Mouse (Mus musculus) embryonic facial prominence, embryonic 14.5 days (tissue): Measurements from ENCODE around the gene Kdm1a. TPM values are rescaled to one million over a fixed set of nuclear protein-coding genes. Genes with fewer than 3 reads are reported as not detected.

Experiments used
- ATAC-seq: fragments of 200-750 bp; cut with Nextera tagmentation; 2 replicates; pipeline ENCODE4 v1.8.0; 2017; ENCODE audit warnings: low read depth, moderate number of reproducible peaks, moderate TSS enrichment
- DNase-seq: peaks from one replicate; pipeline ENCODE4 v3.0.0-alpha.2; 2015; ENCODE audit warnings: low spot score
- H3K27ac ChIP-seq: fragments of 300-500 bp; sonication (generic); replicated peaks from 2 replicates; pipeline ENCODE4 v1.5.1; 2014; ENCODE audit warnings: low read depth, mild to moderate bottlenecking, low read length, moderate library complexity
- H3K27me3 ChIP-seq: fragments of 300-500 bp; sonication (generic); replicated peaks from 2 replicates; pipeline ENCODE4 v1.6.1; 2014; ENCODE audit warnings: low read length; ENCODE audit not compliant: control insufficient read depth, insufficient read depth
- H3K36me3 ChIP-seq: fragments of 300-500 bp; sonication (generic); 2 replicates; pipeline ENCODE4 v1.6.1; 2014; ENCODE audit warnings: low read length, mixed read lengths; ENCODE audit not compliant: control insufficient read depth, insufficient read depth
- H3K4me1 ChIP-seq: fragments of 300-500 bp; sonication (generic); 2 replicates; pipeline ENCODE4 v1.6.1; 2014; ENCODE audit warnings: antibody characterized with exemption, low read length; ENCODE audit not compliant: control insufficient read depth, insufficient read depth
- H3K4me2 ChIP-seq: fragments of 300-500 bp; sonication (generic); 2 replicates; pipeline ENCODE4 v1.6.1; 2014; ENCODE audit warnings: low read depth, mild to moderate bottlenecking, low read length, moderate library complexity, mixed read lengths
- H3K4me3 ChIP-seq: fragments of 300-500 bp; sonication (generic); 2 replicates; pipeline ENCODE4 v1.5.1; 2014; ENCODE audit warnings: low read depth, mild to moderate bottlenecking, low read length
- H3K9ac ChIP-seq: fragments of 300-500 bp; sonication (generic); 2 replicates; pipeline ENCODE4 v1.6.1; 2014; ENCODE audit warnings: low read depth, mild to moderate bottlenecking, low read length, moderate library complexity, mixed read lengths
- H3K9me3 ChIP-seq: fragments of 300-500 bp; sonication (generic); 2 replicates; pipeline ENCODE4 v1.6.1; 2016; ENCODE audit warnings: low read length; ENCODE audit not compliant: control insufficient read depth
- WGBS: fragments of 180-500 bp; shearing (Covaris S2); extraction: QIAGEN DNeasy Blood & Tissue Kit; methylation state at CpG from one replicate; pipeline ENCODE4 v1.1.7; 2014; 5-methylcytosine and 5-hydroxymethylcytosine counted together
- polyA plus RNA-seq: library from polyadenylated mRNA; unstranded; fragments of >200 nt; fragmentation: Nextera tagmentation; extraction: Ambion mirVana; gene quantifications from 2 replicates; pipeline ENCODE4 v1.2.1, GENCODE M21; 2014

The Kdm1a gene
- polyA plus RNA-seq, 1 experiment from 2014 or later: 48.6 TPM

DNA sequence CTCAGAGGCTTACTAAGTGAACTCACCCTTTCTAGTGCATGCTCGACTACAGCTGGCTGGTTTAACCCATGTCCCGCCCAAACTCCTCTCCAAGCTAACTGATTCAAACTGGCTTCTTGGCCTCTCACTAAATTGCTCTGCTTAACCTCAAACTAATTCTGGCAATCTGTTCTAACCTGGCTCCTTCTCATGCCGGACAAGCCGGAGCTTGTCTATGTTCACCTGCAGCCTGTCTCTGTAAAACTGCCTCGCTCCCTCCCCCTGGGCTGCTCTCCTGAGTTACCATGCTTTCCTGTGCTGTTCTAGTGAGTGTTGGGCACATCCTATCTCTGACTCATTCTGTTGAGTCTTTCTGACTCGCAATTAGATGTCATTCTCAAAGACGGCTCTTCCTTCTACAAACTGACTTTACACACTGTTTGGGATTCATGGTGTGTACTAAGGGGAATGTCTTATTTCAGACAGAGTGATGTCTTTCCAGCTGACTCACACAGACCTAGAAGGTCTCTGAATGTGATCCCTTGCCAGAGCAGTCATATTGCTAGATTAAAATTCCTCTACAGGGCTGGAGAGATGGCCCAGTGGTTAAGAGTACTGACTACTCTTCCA, 4.2 kb downstream of the Kdm1a start:
- Histone ChIP-seq H3K4me1 (peaks cover 9% of the 10 kb centered on the region), H3K9ac (no peak overlapping the region), H3K9me3 (no peaks in the 10 kb centered on the region), H3K4me2 (no peak overlapping the region), H3K36me3 (0 out of 2 replicates have a peak, but pooled peaks cover 3% of the 10 kb centered on the region), H3K27ac (no peak overlapping the region), H3K4me3 (no peak overlapping the region), H3K27me3 (no peaks in the 10 kb centered on the region)
- ATAC-seq (no peak), DNase-seq (no peak)
- WGBS: 85% methylated on average over 7 of the region's 7 CpGs

DNA sequence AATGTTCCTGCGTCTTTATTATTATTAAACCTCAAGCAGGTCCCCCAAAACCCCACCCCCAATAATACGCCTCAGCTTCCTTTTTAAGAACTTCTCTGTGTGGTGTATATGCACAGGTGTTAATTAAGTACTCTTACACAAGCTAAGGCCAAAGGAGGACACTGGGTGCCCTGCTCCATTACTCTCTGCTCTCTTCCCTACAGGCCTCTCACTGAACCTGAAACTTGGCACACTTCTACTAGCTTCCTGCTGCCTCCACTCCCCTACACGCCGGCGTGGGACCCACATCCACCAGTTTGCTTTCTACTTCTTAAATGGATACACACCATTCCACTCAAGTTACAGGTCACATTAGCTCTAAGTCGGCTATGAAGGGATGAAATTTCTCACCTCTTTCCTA, 7.3 kb downstream of the Kdm1a start:
- Histone ChIP-seq H3K9ac (no peak overlapping the region), H3K4me1 (no peaks in the 10 kb centered on the region), H3K27ac (no peak overlapping the region), H3K9me3 (no peaks in the 10 kb centered on the region), H3K4me3 (no peak overlapping the region), H3K27me3 (no peaks in the 10 kb centered on the region), H3K36me3 (peaks cover 23% of the 10 kb centered on the region), H3K4me2 (no peak overlapping the region)
- WGBS: 67% methylated on average over 6 of the region's 6 CpGs
- ATAC-seq (peak; percentile 41; the same call in 1 of the 2 replicates), DNase-seq (no peak)

DNA sequence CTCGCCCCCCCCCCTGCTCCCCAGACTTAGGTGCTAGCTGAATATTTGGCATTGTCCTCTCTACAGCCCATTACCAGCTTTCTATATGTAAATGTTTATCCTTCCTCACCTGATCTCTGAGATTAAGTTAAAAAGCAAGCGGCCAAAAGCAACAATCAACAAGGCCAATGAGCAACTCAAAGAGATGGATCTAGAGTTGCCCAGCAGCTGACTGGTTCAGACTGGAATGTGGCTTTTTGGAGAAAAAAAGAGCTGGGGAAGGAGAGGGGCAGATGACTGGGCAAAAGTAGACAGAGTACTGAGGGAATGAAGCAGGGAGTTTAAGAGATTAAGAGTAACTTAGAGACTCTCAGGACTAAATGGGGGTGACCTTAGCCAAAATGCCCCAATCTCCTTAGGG, 8.5 kb downstream of the Kdm1a start:
- Histone ChIP-seq H3K9me3 (no peaks in the 10 kb centered on the region), H3K9ac (no peak overlapping the region), H3K4me2 (no peak overlapping the region), H3K27ac (no peak overlapping the region), H3K27me3 (no peaks in the 10 kb centered on the region), H3K4me1 (no peaks in the 10 kb centered on the region), H3K4me3 (no peak overlapping the region), H3K36me3 (peaks cover 24% of the 10 kb centered on the region)
- 88% methylated on average over 2 of the region's 2 CpGs for WGBS
- no peak for ATAC-seq
- no peak for DNase-seq

DNA sequence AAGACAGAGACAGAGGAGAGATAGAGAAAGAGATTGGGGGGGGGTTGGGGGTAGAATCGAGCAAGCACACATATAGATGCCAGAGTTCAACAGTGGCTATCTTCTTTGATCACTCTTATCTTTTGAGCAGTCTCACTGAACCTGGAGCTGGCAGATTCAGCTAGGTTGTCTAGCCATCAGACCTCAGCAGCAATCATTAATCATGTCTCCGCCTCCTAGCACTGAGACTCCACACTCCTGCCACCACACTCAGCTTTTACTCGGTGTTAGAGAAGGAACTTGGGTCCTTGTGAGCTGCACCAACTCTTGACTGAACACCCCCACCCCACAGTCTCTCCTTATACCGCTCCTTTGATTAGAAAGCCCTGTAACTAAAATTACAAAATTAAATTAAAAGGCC, 10.4 kb downstream of the Kdm1a start:
- Histone ChIP-seq H3K9me3 (no peaks in the 10 kb centered on the region), H3K27ac (no peak overlapping the region), H3K4me3 (no peak overlapping the region), H3K4me1 (no peaks in the 10 kb centered on the region), H3K9ac (no peak overlapping the region), H3K4me2 (no peak overlapping the region), H3K27me3 (no peaks in the 10 kb centered on the region), H3K36me3 (peaks cover 24% of the 10 kb centered on the region)
- ATAC-seq (no peak), DNase-seq (no peak)
- 68% methylated on average over 4 of the region's 4 CpGs for WGBS

DNA sequence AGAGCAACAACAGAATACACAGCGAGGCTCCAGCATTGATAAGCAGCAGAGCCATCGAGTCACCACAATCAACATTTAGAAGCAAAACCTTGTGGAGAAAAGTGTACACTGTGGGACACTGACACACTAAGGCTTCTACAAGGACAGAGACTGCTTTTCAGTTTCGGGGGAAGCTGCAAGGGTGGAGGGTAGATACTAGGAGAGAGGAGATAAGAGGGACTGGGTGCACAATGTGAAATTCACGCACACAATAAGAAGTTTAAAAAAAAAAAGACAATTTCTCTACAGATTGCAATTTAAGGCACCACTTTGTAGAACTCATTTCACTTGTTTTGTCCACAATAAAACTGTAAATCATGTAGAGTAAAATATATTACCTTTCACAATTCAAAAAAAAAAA, 14.5 kb downstream of the Kdm1a start:
- Histone ChIP-seq H3K27ac (no peak overlapping the region), H3K4me3 (no peak overlapping the region), H3K9me3 (no peaks in the 10 kb centered on the region), H3K27me3 (no peaks in the 10 kb centered on the region), H3K36me3 (peaks cover 24% of the 10 kb centered on the region), H3K9ac (no peak overlapping the region), H3K4me1 (no peaks in the 10 kb centered on the region), H3K4me2 (no peak overlapping the region)
- 91% methylated on average over 4 of the region's 4 CpGs for WGBS
- DNase-seq (no peak), ATAC-seq (no peak)

DNA sequence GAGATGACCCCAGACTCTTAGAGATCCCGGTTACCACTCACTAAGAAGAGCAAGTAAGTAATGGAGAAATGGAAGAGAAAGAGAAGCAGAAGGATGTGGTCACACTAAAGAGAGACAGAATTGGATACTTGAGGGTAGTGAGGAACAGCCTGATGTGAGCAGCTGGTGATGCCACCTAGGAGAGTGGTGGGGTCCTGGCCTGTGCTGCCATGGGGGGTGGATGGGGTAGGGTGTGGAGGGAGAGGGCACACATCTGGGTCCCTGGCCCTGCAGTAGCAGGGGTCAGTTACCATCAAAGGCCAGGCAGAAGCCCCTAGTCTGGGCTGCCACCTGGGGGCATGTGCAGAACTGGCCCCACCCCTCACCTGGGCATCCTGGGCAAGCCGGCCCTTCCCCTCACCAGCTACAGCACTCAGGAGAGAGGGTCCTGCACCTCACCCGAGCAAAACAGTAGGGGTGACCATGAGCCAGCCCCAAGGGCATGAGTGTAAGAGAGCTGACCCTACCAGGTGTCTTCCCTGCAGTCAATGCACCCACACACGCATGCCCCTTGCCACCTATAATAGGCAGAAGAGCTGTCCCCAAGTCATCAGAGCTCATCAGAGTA, 15.2 kb downstream of the Kdm1a start:
- ATAC-seq (no peak), DNase-seq (no peak)
- no peaks in the 10 kb centered on the region for H3K27me3 ChIP-seq
- no peak overlapping the region for H3K9ac ChIP-seq
- no peak overlapping the region for H3K4me2 ChIP-seq
- no peaks in the 10 kb centered on the region for H3K9me3 ChIP-seq
- H3K4me3 ChIP-seq: no peak overlapping the region
- H3K27ac ChIP-seq: no peak overlapping the region
- peaks cover 20% of the 10 kb centered on the region for H3K36me3 ChIP-seq
- no peaks in the 10 kb centered on the region for H3K4me1 ChIP-seq
- WGBS: 77% methylated on average over 4 of the region's 4 CpGs

DNA sequence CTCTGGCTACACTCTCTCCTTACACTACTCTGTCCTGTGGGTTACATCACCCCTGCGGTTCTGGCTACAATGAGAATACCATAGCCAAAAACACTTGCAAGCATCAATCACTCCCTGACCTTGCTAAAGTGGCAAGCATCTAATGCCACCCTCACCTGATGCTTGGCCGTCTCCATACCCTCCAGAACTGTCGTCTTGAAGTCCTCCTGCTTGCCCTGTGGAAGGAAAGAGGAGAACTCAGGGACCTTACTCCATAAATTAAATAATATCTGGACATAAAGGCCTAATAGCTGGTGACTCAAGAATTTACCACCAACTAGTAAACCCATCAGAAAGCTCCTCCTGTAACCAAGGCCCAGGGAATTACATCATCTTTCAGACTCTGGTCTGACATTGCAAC, 20.6 kb downstream of the Kdm1a start:
- Histone ChIP-seq H3K9ac (no peak overlapping the region), H3K4me3 (no peak overlapping the region), H3K9me3 (no peaks in the 10 kb centered on the region), H3K36me3 (peaks cover 8% of the 10 kb centered on the region; the same call in 1 of the 2 replicates), H3K27ac (no peak overlapping the region), H3K4me1 (no peaks in the 10 kb centered on the region), H3K4me2 (no peak overlapping the region), H3K27me3 (no peaks in the 10 kb centered on the region)
- WGBS: 84% methylated on average over 3 of the region's 3 CpGs
- ATAC-seq (no peak), DNase-seq (no peak)

DNA sequence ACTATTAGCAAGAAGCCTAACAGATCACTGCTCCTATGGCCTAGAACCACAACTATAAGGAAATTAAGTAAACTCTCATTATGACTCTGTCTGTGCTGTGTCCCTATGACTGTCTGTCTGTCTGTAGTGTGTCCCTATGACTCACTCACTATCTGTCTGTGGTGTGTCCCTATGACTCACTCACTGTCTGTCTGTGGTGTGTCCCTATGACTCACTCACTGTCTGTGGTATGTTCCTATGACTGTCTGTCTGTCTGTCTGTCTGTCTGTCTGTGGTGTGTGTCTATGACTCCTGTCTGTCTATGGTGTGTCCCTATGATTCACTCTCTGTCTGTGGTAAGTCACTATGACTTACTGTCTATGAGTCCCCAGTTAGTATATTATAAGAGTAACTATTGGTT, 32.5 kb downstream of the Kdm1a start:
- H3K36me3 ChIP-seq: peaks cover 65% of the 10 kb centered on the region
- H3K27ac ChIP-seq: no peak overlapping the region
- no peak for ATAC-seq
- no peak overlapping the region for H3K9ac ChIP-seq
- H3K4me2 ChIP-seq: no peak overlapping the region
- no peaks in the 10 kb centered on the region for H3K27me3 ChIP-seq
- DNase-seq: no peak
- no peaks in the 10 kb centered on the region for H3K9me3 ChIP-seq
- H3K4me1 ChIP-seq: peaks cover 3% of the 10 kb centered on the region; the same call in 1 of the 2 replicates
- no peak overlapping the region for H3K4me3 ChIP-seq

DNA sequence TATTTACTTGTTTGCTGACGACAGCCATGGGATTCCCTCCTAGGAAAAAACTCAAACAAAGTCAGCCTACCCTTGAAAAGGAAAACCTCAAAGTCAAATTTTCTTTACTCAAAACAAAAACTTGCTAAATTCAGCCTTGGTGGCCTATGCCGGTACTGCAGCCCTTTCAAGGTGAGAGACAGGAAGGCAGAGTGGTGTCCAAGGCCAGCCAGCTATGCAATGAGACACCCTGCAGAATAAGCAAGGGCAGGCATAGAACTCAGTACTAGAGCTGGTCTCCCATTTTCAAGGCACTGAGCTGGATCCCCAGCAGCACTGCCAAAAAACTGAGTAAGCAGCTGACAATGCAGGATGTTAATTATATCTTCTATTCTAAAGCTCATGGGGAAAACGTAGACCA, 33.9 kb downstream of the Kdm1a start:
- Histone ChIP-seq H3K4me1 (peaks cover 3% of the 10 kb centered on the region; the same call in 1 of the 2 replicates), H3K9me3 (no peaks in the 10 kb centered on the region), H3K4me3 (no peak overlapping the region), H3K9ac (no peak overlapping the region), H3K27ac (no peak overlapping the region), H3K36me3 (peaks cover 78% of the 10 kb centered on the region), H3K27me3 (no peaks in the 10 kb centered on the region), H3K4me2 (no peak overlapping the region)
- WGBS: 77% methylated on average over 3 of the region's 3 CpGs
- no peak for ATAC-seq
- no peak for DNase-seq
